Mouse (Mus musculus) myocyte (in vitro differentiated cells): ENCODE data around the gene Cbx4. TPM values are rescaled to one million over a fixed set of nuclear protein-coding genes. Genes with fewer than 3 reads are reported as not detected.

ENCODE experiments used
- H3K27me3 ChIP-seq: one replicate; pipeline ENCODE4 v1.6.1; 2011; ENCODE audit not compliant: control insufficient read depth, insufficient read depth, insufficient read length
- H3K36me3 ChIP-seq: one replicate; pipeline ENCODE4 v1.6.1; 2011; ENCODE audit not compliant: control insufficient read depth, insufficient read depth
- H3K4me2 ChIP-seq: one replicate; pipeline ENCODE4 v1.6.1; 2011; ENCODE audit warnings: low read depth, control low read depth
- H3K4me3 ChIP-seq: one replicate; pipeline ENCODE4 v1.5.1; 2011; ENCODE audit warnings: mild to moderate bottlenecking, control low read depth, moderate library complexity
- H3K79me2 ChIP-seq: one replicate; pipeline ENCODE4 v1.6.1; 2011; ENCODE audit not compliant: control insufficient read depth, insufficient read depth
- H3ac ChIP-seq: one replicate; pipeline ENCODE4 v1.6.1; 2011; ENCODE audit not compliant: control insufficient read depth, insufficient read length
- CEBPB ChIP-seq: IDR thresholded peaks from 2 replicates; pipeline ENCODE4 v1.6.1; 2011; ENCODE audit warnings: mild to moderate bottlenecking, moderate library complexity; ENCODE audit not compliant: poor library complexity, insufficient read depth, severe bottlenecking
- E2F4 ChIP-seq: IDR thresholded peaks from one replicate; pipeline ENCODE4 v1.6.1; 2011; ENCODE audit warnings: mild to moderate bottlenecking, control low read depth, moderate library complexity; ENCODE audit not compliant: insufficient read depth
- MAX ChIP-seq: IDR thresholded peaks from one replicate; pipeline ENCODE4 v1.6.1; 2011; ENCODE audit warnings: low read depth, mild to moderate bottlenecking, control low read depth
- MYOD1 ChIP-seq, 3 experiments: IDR thresholded peaks; one replicate each; pipeline ENCODE4 v1.6.1; 2011; ENCODE audit warnings: control low read depth in 2 of 3, low read depth in 2 of 3, mild to moderate bottlenecking in 2 of 3, moderate library complexity in 1 of 3; ENCODE audit not compliant: insufficient read length in 2 of 3, control insufficient read depth in 1 of 3
- MYOG ChIP-seq, 3 experiments: IDR thresholded peaks; one replicate each; pipeline ENCODE4 v1.6.1; 2011; ENCODE audit warnings: control low read depth in 2 of 3, low read depth in 2 of 3, mild to moderate bottlenecking in 2 of 3; ENCODE audit not compliant: insufficient read length in 2 of 3, control insufficient read depth in 1 of 3, insufficient read depth in 1 of 3
- POLR2A ChIP-seq: IDR thresholded peaks from one replicate; pipeline ENCODE4 v1.6.1; 2011; ENCODE audit warnings: low read depth, mild to moderate bottlenecking, control low read depth, moderate library complexity; ENCODE audit not compliant: insufficient read length
- POLR2AphosphoS2 ChIP-seq: IDR thresholded peaks from one replicate; pipeline ENCODE4 v1.6.1; 2011; ENCODE audit warnings: low read depth, control low read depth; ENCODE audit not compliant: insufficient read length
- REST ChIP-seq: IDR thresholded peaks from one replicate; pipeline ENCODE4 v1.6.1; 2011; ENCODE audit warnings: mild to moderate bottlenecking, control low read depth, moderate library complexity; ENCODE audit not compliant: insufficient read depth, insufficient read length
- SRF ChIP-seq: IDR thresholded peaks from one replicate; pipeline ENCODE4 v1.6.1; 2011; ENCODE audit warnings: low read depth; ENCODE audit not compliant: control insufficient read depth, insufficient read length
- TCF12 ChIP-seq: IDR thresholded peaks from one replicate; pipeline ENCODE4 v1.6.1; 2011; ENCODE audit warnings: mild to moderate bottlenecking, control low read depth; ENCODE audit not compliant: poor library complexity, insufficient read depth, severe bottlenecking
- TCF3 ChIP-seq: IDR thresholded peaks from one replicate; pipeline ENCODE4 v1.6.1; 2011; ENCODE audit warnings: low read depth, control low read depth; ENCODE audit not compliant: insufficient read length
- USF1 ChIP-seq: IDR thresholded peaks from one replicate; pipeline ENCODE4 v1.6.1; 2011; ENCODE audit warnings: low read depth, mild to moderate bottlenecking, control low read depth, moderate library complexity
- polyA plus RNA-seq: library from polyadenylated mRNA; unstranded; fragments of >200 nt; fragmentation: generic; extraction: Trizol; gene quantifications from one replicate; pipeline ENCODE4 v1.2.1, GENCODE M21; 2012; ENCODE audit warnings: missing spikeins

Gene Cbx4
- polyA plus RNA-seq, 1 experiment, result 29.9 TPM

GRCm38 (mm10) chr11:119090076-119090960 is 4.3 kb upstream of the Cbx4 start:
- Histone ChIP-seq H3K27me3 (peaks cover 7% of the 10 kb centered on the region), H3K36me3 (no peaks in the 10 kb centered on the region), H3K4me2 (peak overlapping the region; percentile 95), H3ac (peak overlapping the region; percentile 56), H3K4me3 (peak overlapping the region; percentile 32), H3K79me2 (no peaks in the 10 kb centered on the region)
- no peak for TF ChIP-seq CEBPB
- peak in 1 of 3 experiments; percentile 9 for TF ChIP-seq MYOD1 (IDR thresholded peaks at IDR 0.05; ENCODE audit: control insufficient read depth in 1 of 3, insufficient read length in 2 of 3, low read depth in 2 of 3)

GRCm38 (mm10) chr11:119089235-119090075 is 3.4 kb upstream of the Cbx4 start:
- H3K36me3 ChIP-seq, result no peaks in the 10 kb centered on the region
- TF ChIP-seq SRF (no peak), CEBPB (no peak), TCF12 (no peak), USF1 (no peak), E2F4 (no peak), REST (no peak), TCF3 (no peak), POLR2AphosphoS2 (no peak), MYOD1 (IDR thresholded peaks at IDR 0.05; ENCODE audit: control insufficient read depth in 1 of 3, insufficient read length in 2 of 3, low read depth in 2 of 3) (no peak), MYOG (IDR thresholded peaks at IDR 0.05; ENCODE audit: control insufficient read depth in 1 of 3, insufficient read depth in 1 of 3, insufficient read length in 2 of 3, low read depth in 2 of 3) (no peak), POLR2A (no peak), MAX (no peak)
- peak overlapping the region; percentile 32 for H3K4me3 ChIP-seq
- H3K27me3 ChIP-seq, result peaks cover 7% of the 10 kb centered on the region
- H3K79me2 ChIP-seq, result peaks cover 8% of the 10 kb centered on the region
- no peak overlapping the region for H3ac ChIP-seq
- H3K4me2 ChIP-seq, result no peak overlapping the region

GRCm38 (mm10) chr11:119088391-119089234 is 2.6 kb upstream of the Cbx4 start:
- TF ChIP-seq POLR2AphosphoS2, result no peak
- no peak for TF ChIP-seq TCF12
- TF ChIP-seq MYOD1 (IDR thresholded peaks at IDR 0.05; ENCODE audit: control insufficient read depth in 1 of 3, insufficient read length in 2 of 3, low read depth in 2 of 3), result no peak
- no peak for TF ChIP-seq TCF3
- no peak for TF ChIP-seq MYOG (IDR thresholded peaks at IDR 0.05; ENCODE audit: control insufficient read depth in 1 of 3, insufficient read depth in 1 of 3, insufficient read length in 2 of 3, low read depth in 2 of 3)
- TF ChIP-seq POLR2A, result no peak
- TF ChIP-seq E2F4, result no peak
- TF ChIP-seq SRF, result no peak
- no peak for TF ChIP-seq CEBPB
- no peak for TF ChIP-seq REST
- TF ChIP-seq MAX, result no peak
- TF ChIP-seq USF1, result no peak
- no peak overlapping the region for H3K4me2 ChIP-seq
- H3K27me3 ChIP-seq, result peaks cover 7% of the 10 kb centered on the region
- no peak overlapping the region for H3K4me3 ChIP-seq
- no peaks in the 10 kb centered on the region for H3K36me3 ChIP-seq
- no peak overlapping the region for H3ac ChIP-seq
- peaks cover 15% of the 10 kb centered on the region for H3K79me2 ChIP-seq

- TF ChIP-seq USF1 (no peak), TCF12 (no peak), MYOG (IDR thresholded peaks at IDR 0.05; ENCODE audit: control insufficient read depth in 1 of 3, insufficient read depth in 1 of 3, insufficient read length in 2 of 3, low read depth in 2 of 3) (no peak), CEBPB (peak; percentile 95), MAX (no peak), POLR2AphosphoS2 (no peak), TCF3 (no peak), REST (no peak)
- H3K4me3 ChIP-seq, result peak overlapping the region; percentile 80
- H3K27me3 ChIP-seq, result peaks cover 7% of the 10 kb centered on the region
- peaks cover 22% of the 10 kb centered on the region for H3K79me2 ChIP-seq
- peak overlapping the region; percentile 69 for H3K4me2 ChIP-seq
- no peaks in the 10 kb centered on the region for H3K36me3 ChIP-seq
- H3ac ChIP-seq, result no peak overlapping the region
Observed at GRCm38 (mm10) chr11:119087301-119088082, 1.5 kb upstream of the Cbx4 start.
